Mouse (Mus musculus) embryonic stem cell, embryonic (primary cell): ENCODE results near the gene Zfp831.

Source experiments
- CTCF ChIA-PET, 4 experiments: fragments of 300-600 bp in 2 of 4; fragments of 350-600 bp in 2 of 4; sonication (Branson Sonifier 250); formaldehyde crosslinking; loops; one replicate each; lab custom pipeline; 2022; ENCODE audit warnings: inconsistent platforms in 2 of 4; lab: Charles Lee
- POLR2A ChIA-PET, 4 experiments: fragments of 300-600 bp in 2 of 4; fragments of 350-600 bp in 2 of 4; sonication (Branson Sonifier 250); formaldehyde crosslinking; loops; one replicate each; lab custom pipeline; 2022; ENCODE audit warnings: antibody characterized with exemption in 4 of 4, inconsistent platforms in 1 of 4; lab: Charles Lee

Zfp831 gene

GRCm38 (mm10) chr2:174627021-174627420, 16.3 kb upstream of the Zfp831 start:
- ChIA-PET POLR2A (no interaction called here), CTCF (no interaction called here)

DNA sequence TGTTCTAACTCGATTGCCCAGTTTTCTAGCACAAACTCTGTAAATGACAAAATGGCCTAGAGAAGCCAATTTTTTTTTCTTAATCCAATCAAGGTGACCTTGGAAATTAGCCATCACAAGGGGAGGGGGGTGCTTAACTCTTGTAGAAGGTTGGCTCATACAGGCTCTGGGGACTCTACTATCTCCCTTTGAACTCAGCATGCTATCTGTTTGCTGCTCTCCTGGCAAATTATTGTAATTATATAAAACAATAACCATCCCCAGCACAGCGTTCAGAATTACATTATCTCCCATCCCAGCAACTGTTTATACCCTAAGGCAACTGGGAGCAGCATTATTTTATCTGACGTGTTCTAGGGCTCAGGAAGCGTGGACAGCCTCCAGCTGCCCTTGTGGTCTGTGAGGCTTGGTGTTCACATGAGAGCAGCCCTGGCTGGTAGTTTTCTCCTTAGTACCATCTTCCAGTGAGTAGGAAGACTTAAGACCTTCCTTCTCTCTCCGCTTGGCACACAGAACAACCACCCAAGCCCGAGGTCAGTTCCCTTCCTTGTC, 14.0 kb upstream of the Zfp831 start:
- ChIA-PET POLR2A (no interaction called here), CTCF (no interaction called here)

GRCm38 (mm10) chr2:174636750-174637149, 6.6 kb upstream of the Zfp831 start:
- ChIA-PET POLR2A (interaction anchor here in 1 of 4 experiments (0.6 kb wide), 1 partner anchor 995 kb away, joined by 3 read pairs; no protein-coding TSS in a partner anchor), CTCF (interaction anchor here in 1 of 4 experiments (0.9 kb wide), 1 partner anchor 37 kb away, joined by 3 read pairs; no protein-coding TSS in a partner anchor)

- ChIA-PET POLR2A (interaction anchor here in 2 of 4 experiments (0.5 to 1.1 kb wide), 2 partner anchors 15 to 280 kb away, joined by 3 to 4 read pairs; no protein-coding TSS in a partner anchor), CTCF (no interaction called here)
Observed at GRCm38 (mm10) chr2:174644975-174645374, 1.6 kb downstream of the Zfp831 start.

- ChIA-PET CTCF (interaction anchor here in 2 of 4 experiments (0.6 to 1.1 kb wide), 2 partner anchors 21 to 283 kb away, joined by 3 to 4 read pairs; no protein-coding TSS in a partner anchor), POLR2A (interaction anchor here in 1 of 4 experiments (0.7 kb wide), 1 partner anchor 18 kb away, joined by 4 read pairs; no protein-coding TSS in a partner anchor)
Observed at GRCm38 (mm10) chr2:174652864-174653263, 9.5 kb downstream of the Zfp831 start.

DNA sequence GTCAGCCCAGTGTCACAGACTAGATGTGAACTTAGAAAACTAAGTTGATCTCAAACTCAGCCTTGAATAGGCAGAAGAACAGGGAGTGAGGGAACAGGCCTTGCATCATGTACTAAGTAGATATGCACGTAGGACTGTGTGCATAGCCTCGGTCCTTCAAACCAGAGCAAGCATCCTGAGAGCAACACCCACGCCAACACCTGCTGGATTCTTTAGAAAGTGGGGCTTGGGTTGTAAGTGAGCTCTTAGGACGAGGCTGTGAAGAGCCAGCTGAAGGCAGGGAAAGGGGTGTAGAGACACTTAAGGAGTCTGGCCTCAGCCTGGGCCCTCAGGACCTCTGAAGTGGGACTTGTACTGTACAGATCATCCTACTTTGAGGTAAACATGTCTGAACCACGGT, 12.0 kb downstream of the Zfp831 start:
- CTCF ChIA-PET = no interaction called here
- POLR2A ChIA-PET = no interaction called here

- POLR2A ChIA-PET = interaction anchor here in 1 of 4 experiments (0.7 kb wide), 1 partner anchor 14 kb away, joined by 4 read pairs; no protein-coding TSS in a partner anchor
Observed at GRCm38 (mm10) chr2:174658229-174658844, 15.0 kb downstream of the Zfp831 start.

GRCm38 (mm10) chr2:174659874-174660273, 16.5 kb downstream of the Zfp831 start:
- ChIA-PET POLR2A (interaction anchor here in 1 of 4 experiments (0.8 to 1.3 kb wide), 2 partner anchors 14 to 89 kb away, joined by 3 read pairs; no protein-coding TSS in a partner anchor), CTCF (interaction anchor here in 2 of 4 experiments (0.6 to 0.8 kb wide), 2 partner anchors 12 to 224 kb away, joined by 3 read pairs; no protein-coding TSS in a partner anchor)

More at GRCm38 (mm10) chr2:174658229-174658844, 15.0 kb downstream of the Zfp831 start:
- CTCF ChIA-PET = interaction anchor here (0.6 to 1.6 kb wide), 10 partner anchors 11 to 347 kb away, joined by 3 to 5 read pairs (median 3); no protein-coding TSS in a partner anchor

DNA sequence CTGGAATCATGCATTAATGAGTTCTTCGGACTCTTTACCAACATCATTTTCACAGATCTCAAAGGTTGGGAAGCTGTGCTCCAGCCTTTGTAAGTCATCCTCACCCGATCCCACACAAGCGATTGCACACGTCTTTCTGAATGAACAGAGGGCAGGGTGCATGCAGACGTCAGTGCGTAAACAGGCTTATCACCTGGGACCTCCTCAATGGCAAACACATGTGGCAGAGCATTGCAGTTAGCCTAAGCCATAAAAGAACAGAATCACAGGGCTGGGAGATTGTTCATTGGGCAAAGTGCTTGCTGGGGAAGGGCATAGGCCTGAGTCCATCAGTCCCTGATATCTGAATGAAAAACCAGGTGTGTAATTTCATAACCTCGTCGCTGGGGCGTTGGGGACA, 17.0 kb downstream of the Zfp831 start:
- ChIA-PET CTCF (no interaction called here), POLR2A (interaction anchor here in 2 of 4 experiments (0.6 to 1.3 kb wide), 3 partner anchors 15 to 1503 kb away, joined by 3 to 9 read pairs (median 3); no protein-coding TSS in a partner anchor)

- ChIA-PET CTCF (interaction anchor here in 2 of 4 experiments (0.7 to 1.2 kb wide), 4 partner anchors 11 to 15 kb away, joined by 3 to 4 read pairs (median 3); no protein-coding TSS in a partner anchor), POLR2A (interaction anchor here in 1 of 4 experiments (1.4 kb wide), 1 partner anchor 11 kb away, joined by 5 read pairs; no protein-coding TSS in a partner anchor)
Observed at GRCm38 (mm10) chr2:174661436-174662171, 18.3 kb downstream of the Zfp831 start.

- ChIA-PET CTCF (interaction anchor here in 2 of 4 experiments (0.8 to 1.2 kb wide), 2 partner anchors 10 to 11 kb away, joined by 3 read pairs; no protein-coding TSS in a partner anchor), POLR2A (no interaction called here)
Observed at GRCm38 (mm10) chr2:174662593-174662992, 19.3 kb downstream of the Zfp831 start.

GRCm38 (mm10) chr2:174665404-174665803, 22.1 kb downstream of the Zfp831 start:
- ChIA-PET CTCF (interaction anchor here in 1 of 4 experiments (0.7 to 2.1 kb wide), 2 partner anchors 11 to 250 kb away, joined by 3 to 8 read pairs; partner anchors contain the start of gene Nelfcd), POLR2A (interaction anchor here (0.5 to 1.3 kb wide), 9 partner anchors 8 to 393 kb away, joined by 3 to 5 read pairs (median 3); no protein-coding TSS in a partner anchor)

DNA sequence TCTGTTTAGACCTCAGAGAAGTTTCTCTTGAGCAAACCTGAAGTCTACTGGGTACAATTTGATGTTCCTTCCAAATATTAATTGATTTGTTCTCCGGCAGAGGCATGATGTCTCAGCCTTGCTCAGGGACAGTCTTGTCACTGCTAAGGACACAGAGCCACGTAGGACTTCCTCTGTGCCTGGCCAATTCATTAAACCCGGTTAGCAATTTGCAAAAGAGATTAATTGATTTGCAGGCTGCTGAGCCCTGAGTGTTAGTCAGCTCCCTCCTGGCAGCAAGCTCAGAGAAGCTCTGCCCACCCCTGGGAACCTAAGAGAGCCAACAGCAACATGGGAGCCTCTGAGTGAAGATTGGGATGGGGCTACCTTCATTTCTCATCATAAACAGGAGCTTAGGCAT, 25.5 kb downstream of the Zfp831 start:
- CTCF ChIA-PET = interaction anchor here in 1 of 4 experiments (0.9 kb wide), 1 partner anchor 11 kb away, joined by 5 read pairs; no protein-coding TSS in a partner anchor
- POLR2A ChIA-PET = interaction anchor here in 1 of 4 experiments (0.5 to 0.7 kb wide), 2 partner anchors 272 to 398 kb away, joined by 3 read pairs; no protein-coding TSS in a partner anchor

GRCm38 (mm10) chr2:174672506-174673190, 29.3 kb downstream of the Zfp831 start:
- POLR2A ChIA-PET = interaction anchor here in 3 of 4 experiments (0.9 to 1.6 kb wide), 4 partner anchors 11 to 375 kb away, joined by 3 to 5 read pairs (median 4); no protein-coding TSS in a partner anchor
- CTCF ChIA-PET = interaction anchor here in 3 of 4 experiments (0.5 to 5.2 kb wide), 20 partner anchors 9 to 609 kb away, joined by 3 to 105 read pairs (median 4); partner anchors contain the start of gene Gnas (in 1 of the 3)

DNA sequence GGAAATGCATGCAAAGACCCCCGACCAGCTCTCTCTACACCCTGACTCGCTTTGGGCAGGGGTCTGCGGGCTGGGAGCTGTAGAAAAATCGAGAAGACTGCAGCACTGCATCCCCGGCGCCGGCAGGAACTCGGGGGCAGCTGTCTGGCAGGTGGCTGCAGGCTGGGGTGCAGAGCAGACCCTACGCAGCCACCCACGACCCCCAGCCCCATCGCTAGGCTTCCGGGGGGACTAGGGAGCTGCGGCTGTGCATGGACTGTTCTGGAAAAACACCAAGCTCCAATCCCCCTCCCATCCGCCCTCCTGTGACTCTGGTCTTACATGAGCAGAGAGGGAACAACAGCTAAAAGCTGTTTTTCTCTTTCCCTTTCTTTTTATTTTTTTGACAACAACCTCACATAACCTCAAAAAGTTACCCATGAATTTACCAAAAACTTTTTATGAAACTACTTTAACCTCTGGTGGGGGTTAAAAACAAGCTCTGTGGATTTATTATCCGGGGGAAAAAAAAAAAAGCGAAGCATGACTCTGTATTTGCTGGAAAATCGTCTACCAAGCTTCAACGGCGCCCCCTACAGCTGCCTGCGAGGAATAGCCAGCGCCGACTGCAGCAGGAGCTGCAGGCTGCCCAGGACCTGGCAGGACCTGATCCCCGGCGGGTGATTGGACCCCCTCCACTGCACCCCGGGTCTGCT, 30.4 kb downstream of the Zfp831 start:
- POLR2A ChIA-PET = interaction anchor here in 3 of 4 experiments (0.5 to 1.3 kb wide), 15 partner anchors 8 to 875 kb away, joined by 3 to 6 read pairs (median 3); partner anchors contain the start of gene Atp5e (in 1 of the 3)

DNA sequence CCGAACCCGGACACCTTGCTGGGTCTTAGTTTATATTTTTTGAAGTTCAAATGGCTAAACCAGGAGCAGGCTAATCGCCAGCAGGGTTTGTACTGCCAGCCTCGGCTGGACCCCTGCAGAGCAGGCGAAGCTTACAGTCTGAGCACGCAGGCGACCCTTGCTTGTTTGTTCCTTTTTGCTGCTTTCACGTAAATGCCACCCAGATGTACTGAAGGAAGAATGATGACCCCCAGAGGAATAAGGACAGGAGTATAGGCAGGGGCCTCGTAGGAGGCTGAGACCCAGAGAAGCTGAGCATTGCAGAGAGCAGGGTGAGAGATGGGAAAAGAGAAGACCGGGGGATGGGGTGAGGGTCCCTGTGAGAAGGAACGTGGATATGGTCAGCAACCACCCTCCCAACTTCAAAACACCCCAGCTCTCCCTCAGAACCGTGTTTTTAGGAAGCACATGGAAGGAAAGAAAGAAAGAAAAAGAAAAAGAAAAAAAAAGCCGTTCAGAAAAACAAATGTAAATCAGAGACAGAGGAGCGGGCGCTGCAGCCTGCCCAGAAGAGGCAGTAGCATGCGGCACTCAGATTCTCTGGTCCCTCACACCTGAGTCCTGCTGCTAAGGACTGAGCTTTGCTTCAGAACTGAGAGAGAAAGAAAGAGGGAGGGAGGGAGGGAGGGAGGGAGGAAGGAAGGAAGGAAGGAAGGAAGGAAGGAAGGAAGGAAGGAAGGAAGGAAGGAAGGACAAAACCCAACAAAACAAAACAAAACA, 31.1 kb downstream of the Zfp831 start:
- POLR2A ChIA-PET = interaction anchor here (0.5 to 1.3 kb wide), 19 partner anchors 8 to 876 kb away, joined by 3 to 8 read pairs (median 3); partner anchors contain the start of gene Atp5e (in 1 of the 4)
- CTCF ChIA-PET = interaction anchor here (0.5 to 5.2 kb wide), 82 partner anchors 10 to 1286 kb away, joined by 3 to 105 read pairs (median 3); partner anchors contain the start of genes Atp5e (in 2 of the 4), Edn3 (in 1 of the 4), Gnas (in 1 of the 4) and Nelfcd (in 1 of the 4)

More for the DNA sequence above, 30.4 kb downstream of the Zfp831 start:
- CTCF ChIA-PET = interaction anchor here (0.5 to 5.2 kb wide), 85 partner anchors 10 to 1285 kb away, joined by 3 to 105 read pairs (median 3); partner anchors contain the start of genes Atp5e (in 2 of the 4), Edn3 (in 1 of the 4) and Gnas (in 1 of the 4)
